Comparison of ENCODE assay signal across 13 mouse cellular contexts in the genomic region with DNA sequence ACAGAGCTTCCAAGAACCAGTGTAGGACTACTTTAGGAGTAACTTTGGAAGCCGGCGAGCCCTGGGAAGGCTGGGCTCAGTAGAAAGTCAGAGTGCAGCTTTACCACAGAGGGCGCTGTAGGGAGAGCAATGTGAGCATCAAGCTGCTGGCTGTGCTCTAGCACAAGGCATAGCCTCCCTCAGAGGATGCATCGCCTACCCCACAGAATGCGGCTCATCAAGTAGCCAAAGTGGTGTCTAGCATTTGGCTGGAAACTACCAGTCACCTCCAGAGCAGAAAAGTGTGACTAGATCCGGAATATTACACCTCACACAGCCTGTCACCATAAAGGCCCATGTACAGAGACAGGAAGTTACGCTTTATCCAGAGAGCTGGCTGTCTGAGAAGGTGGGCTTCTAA. TPM values are rescaled to one million over a fixed set of nuclear protein-coding genes. Genes with fewer than 3 reads are reported as not detected.
DNase-seq lines count a peak whose midpoint lies in the region; ATAC-seq and TF ChIP-seq lines count a peak whose summit lies in the region.
"Had no signal": no experiment of that assay in that cellular context is flagged by ENCODE, and none has a peak within 500 bp of the region (broad histone marks: within the 10 kb centered on the region; RNA-seq: fewer than 3 reads in every experiment).

No protein-coding gene starts in this region.

- no peaks in the 10 kb centered on the region for H3K9me3 ChIP-seq in kidney, postnatal 0 days (replicated peaks; ENCODE audit: low read length)
- H3K9me3 ChIP-seq in E14TG2a.4 (ENCODE audit: low read length): no peaks in the 10 kb centered on the region
- H3K9me3 ChIP-seq: embryonic facial prominence, embryonic 15.5 days; heart, embryonic 13.5 days; hindbrain, embryonic 15.5 days; neural tube, embryonic 12.5 days had no signal

- H3K27me3 ChIP-seq in kidney, postnatal 0 days (ENCODE audit: insufficient read depth, low read length): no peaks in the 10 kb centered on the region; the same call in 1 of the 2 replicates
- peaks cover 21% of the 10 kb centered on the region for H3K27me3 ChIP-seq in E14TG2a.4 (ENCODE audit: insufficient read depth, low read length)
- H3K27me3 ChIP-seq: embryonic facial prominence, embryonic 15.5 days; hindbrain, embryonic 15.5 days; neural tube, embryonic 12.5 days had no signal

- no peak overlapping the region for H3K4me2 ChIP-seq in kidney, postnatal 0 days (ENCODE audit: low read length)
- H3K4me2 ChIP-seq: embryonic facial prominence, embryonic 15.5 days; heart, embryonic 13.5 days; hindbrain, embryonic 15.5 days; neural tube, embryonic 12.5 days had no signal

- no peak overlapping the region for H3K9ac ChIP-seq in kidney, postnatal 0 days (ENCODE audit: low read depth, low read length)
- H3K9ac ChIP-seq: embryonic facial prominence, embryonic 15.5 days; heart, embryonic 13.5 days; hindbrain, embryonic 15.5 days; neural tube, embryonic 12.5 days had no signal

- H3K27ac ChIP-seq in kidney, postnatal 0 days: no peak overlapping the region
- H3K27ac ChIP-seq: embryonic facial prominence, embryonic 15.5 days; heart, embryonic 13.5 days; hindbrain, embryonic 15.5 days; neural tube, embryonic 12.5 days had no signal

- 0 out of 2 replicates have a peak, but pooled peaks cover 3% of the 10 kb centered on the region for H3K4me1 ChIP-seq in kidney, postnatal 0 days (replicated peaks; ENCODE audit: insufficient read depth, low read length)
- 0 out of 2 replicates have a peak, but pooled peaks cover 3% of the 10 kb centered on the region for H3K4me1 ChIP-seq in E14TG2a.4 (replicated peaks; ENCODE audit: low read depth, low read length)
- H3K4me1 ChIP-seq: embryonic facial prominence, embryonic 15.5 days; heart, embryonic 13.5 days; hindbrain, embryonic 15.5 days; neural tube, embryonic 12.5 days had no signal

- no peak for DNase-seq in kidney, postnatal 0 days (ENCODE audit: low spot score)
- no peak for DNase-seq in kidney, postnatal 10 days
- DNase-seq in induced T-regulatory cell, adult 2 months (ENCODE audit: low read depth): peak; percentile 81
- peak; percentile 67 for DNase-seq in thymus, postnatal 0 days (ENCODE audit: low spot score)
- no peak for DNase-seq in right cerebral cortex, postnatal 4 days
- no peak for DNase-seq in layer of hippocampus, postnatal 25 days (ENCODE audit: extremely low spot score in 1 of 2, low spot score in 1 of 2)
- DNase-seq in right cerebral cortex, adult 2 months (ENCODE audit: low spot score in 2 of 2): no peak
- DNase-seq: cerebellum, adult 8-10 months had no signal

- H3K4me3 ChIP-seq in kidney, postnatal 0 days (replicated peaks; ENCODE audit: low read depth, low read length): no peak overlapping the region
- H3K4me3 ChIP-seq in E14TG2a.4 (replicated peaks; ENCODE audit: low read length): no peak overlapping the region
- H3K4me3 ChIP-seq: embryonic facial prominence, embryonic 15.5 days; heart, embryonic 13.5 days; hindbrain, embryonic 15.5 days; neural tube, embryonic 12.5 days had no signal

- WGBS in kidney, postnatal 0 days: 75% methylated on average over 7 of the region's 7 CpGs

- H3K36me3 ChIP-seq in kidney, postnatal 0 days (ENCODE audit: insufficient read depth, low read length): no peaks in the 10 kb centered on the region
- H3K36me3 ChIP-seq in E14TG2a.4 (ENCODE audit: insufficient read depth, low read length): no peaks in the 10 kb centered on the region
- H3K36me3 ChIP-seq: embryonic facial prominence, embryonic 15.5 days; heart, embryonic 13.5 days; hindbrain, embryonic 15.5 days; neural tube, embryonic 12.5 days had no signal

- 0 out of 2 replicates have a peak, but pooled peaks have one; percentile 1 for TF ChIP-seq CTCF in kidney, postnatal 0 days (IDR thresholded peaks at IDR 0.05; ENCODE audit: low read depth)
- peak; percentile 33 for TF ChIP-seq CTCF in E14TG2a.4 (conservative IDR thresholded peaks at IDR 0.05; ENCODE audit: low read length)

- no peak for ATAC-seq in kidney, postnatal 0 days (replicated peaks; ENCODE audit: low FRiP score, low read depth)

RNA-seq across cellular contexts. Expression of a gene that starts 7.4 kb away (rescaled TPM):
- 0.75 and 1.3 TPM in 2 replicates for polyA plus RNA-seq in kidney, postnatal 0 days (2015; fragmentation: Nextera tagmentation; extraction: Ambion mirVana)
- polyA plus RNA-seq in thymus, postnatal 0 days (2015; fragmentation: Nextera tagmentation; extraction: Ambion mirVana): 5.3 and 6.4 TPM in 2 replicates
- total RNA-seq in layer of hippocampus, postnatal 25 days (2021): 1 to 10 TPM in 1 of 2 experiments, under 1 TPM in 1; 0.62 to 1.9 TPM

RNA-seq across cellular contexts. Expression of a gene that starts 24.9 kb away (rescaled TPM):
- 5.8 and 6.2 TPM in 2 replicates for polyA plus RNA-seq in kidney, postnatal 0 days (2015; fragmentation: Nextera tagmentation; extraction: Ambion mirVana)
- 3.3 and 3.6 TPM in 2 replicates for polyA plus RNA-seq in thymus, postnatal 0 days (2015; fragmentation: Nextera tagmentation; extraction: Ambion mirVana)
- 10 to 100 TPM; 30.2 to 37.9 TPM for total RNA-seq in layer of hippocampus, postnatal 25 days (2021)

RNA-seq across cellular contexts. Expression of a gene that starts 28.1 kb away (rescaled TPM):
- polyA plus RNA-seq in kidney, postnatal 0 days (2015; fragmentation: Nextera tagmentation; extraction: Ambion mirVana): 30.4 TPM in 2 replicates
- 41.5 and 42.9 TPM in 2 replicates for polyA plus RNA-seq in thymus, postnatal 0 days (2015; fragmentation: Nextera tagmentation; extraction: Ambion mirVana)
- total RNA-seq in layer of hippocampus, postnatal 25 days (2021): 10 to 100 TPM; 34.9 to 37.1 TPM

RNA-seq across cellular contexts. Expression of a gene that starts 36.9 kb away (rescaled TPM):
- polyA plus RNA-seq in kidney, postnatal 0 days (2015; fragmentation: Nextera tagmentation; extraction: Ambion mirVana): 40.6 and 42.0 TPM in 2 replicates
- 229 and 245 TPM in 2 replicates for polyA plus RNA-seq in thymus, postnatal 0 days (2015; fragmentation: Nextera tagmentation; extraction: Ambion mirVana)
- total RNA-seq in layer of hippocampus, postnatal 25 days (2021): 10 to 100 TPM; 40.9 to 51.7 TPM

Comparison
In these comparisons a context has a peak if more than half of its experiments do, and no peak if none do; other contexts are left out.
1. DNase-seq: peak in induced T-regulatory cell, adult 2 months (single experiment) and thymus, postnatal 0 days (single experiment); none in kidney, postnatal 0 days (single experiment), kidney, postnatal 10 days (single experiment), right cerebral cortex, postnatal 4 days (single experiment), layer of hippocampus, postnatal 25 days (0 of 2) and right cerebral cortex, adult 2 months (0 of 2).